Mouse (Mus musculus): ENCODE measurements around the gene Egfl7. TPM values are rescaled to one million over a fixed set of nuclear protein-coding genes. Genes with fewer than 3 reads are reported as not detected.

Egfl7 gene
- polyA plus RNA-seq, 1 experiment from 2014 or later = 120 TPM

DNA sequence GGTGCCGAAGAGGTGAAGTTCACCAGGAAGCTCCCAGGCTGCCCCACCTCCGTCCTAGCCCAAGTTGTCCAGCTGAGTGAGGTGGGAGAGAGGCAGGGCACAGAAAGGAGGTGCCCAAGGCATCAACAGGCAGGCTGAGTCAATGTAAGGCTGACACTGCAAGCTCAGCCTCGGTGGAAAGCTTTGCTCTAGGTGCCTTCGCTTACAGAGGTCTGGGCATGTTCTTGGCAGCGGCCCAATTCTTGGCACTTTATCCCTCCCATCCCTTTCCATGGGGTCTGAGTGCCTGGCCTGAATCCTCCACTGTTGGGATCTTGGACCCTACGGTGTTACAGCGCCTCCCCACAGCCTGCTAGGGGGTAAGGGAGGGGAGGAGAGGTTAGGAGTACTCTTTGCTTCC, 2.9 kb downstream of the Egfl7 start:
- Histone ChIP-seq H3K27me3 (replicated peaks) (peaks cover 13% of the 10 kb centered on the region), H3K9me3 (replicated peaks) (no peaks in the 10 kb centered on the region), H3K9ac (no peak overlapping the region), H3K36me3 (no peaks in the 10 kb centered on the region), H3K4me3 (no peak overlapping the region), H3K4me1 (peaks cover 72% of the 10 kb centered on the region), H3K4me2 (no peak overlapping the region), H3K27ac (peak overlapping the region; percentile 73; the same call in 1 of the 2 replicates)
- 73% methylated on average over 7 of the region's 7 CpGs for WGBS (ENCODE audit: insufficient replicate concordance)
- ATAC-seq = no peak

DNA sequence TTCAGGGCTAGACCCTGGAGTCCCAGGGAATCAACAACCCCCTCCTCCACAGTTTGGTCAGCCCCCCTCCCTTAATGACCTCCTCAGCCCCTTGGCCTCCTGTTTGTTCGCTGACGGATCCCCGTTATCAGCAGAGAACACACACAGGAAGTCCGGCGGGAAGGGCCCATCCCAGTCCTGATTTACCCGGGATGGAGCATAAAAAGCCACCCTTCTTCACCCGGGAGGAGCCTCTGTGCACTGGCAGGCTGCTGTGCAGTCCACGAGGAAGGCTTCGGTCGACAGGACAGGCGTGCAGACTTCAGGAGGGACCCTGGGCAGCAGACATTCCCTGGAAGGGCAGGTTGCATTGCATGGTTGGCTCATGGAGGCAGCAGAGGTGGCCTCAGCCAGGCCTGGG, 3.8 kb downstream of the Egfl7 start:
- Histone ChIP-seq H3K9ac (peak overlapping the region; percentile 58), H3K27ac (peak overlapping the region; percentile 73), H3K36me3 (peaks cover 2% of the 10 kb centered on the region; the same call in 1 of the 2 replicates), H3K4me2 (peak overlapping the region; percentile 35), H3K9me3 (replicated peaks) (no peaks in the 10 kb centered on the region), H3K27me3 (replicated peaks) (peaks cover 13% of the 10 kb centered on the region), H3K4me3 (peak overlapping the region; percentile 43), H3K4me1 (peaks cover 72% of the 10 kb centered on the region)
- no peak for ATAC-seq
- WGBS (ENCODE audit: insufficient replicate concordance) = 6% methylated on average over 11 of the region's 11 CpGs

DNA sequence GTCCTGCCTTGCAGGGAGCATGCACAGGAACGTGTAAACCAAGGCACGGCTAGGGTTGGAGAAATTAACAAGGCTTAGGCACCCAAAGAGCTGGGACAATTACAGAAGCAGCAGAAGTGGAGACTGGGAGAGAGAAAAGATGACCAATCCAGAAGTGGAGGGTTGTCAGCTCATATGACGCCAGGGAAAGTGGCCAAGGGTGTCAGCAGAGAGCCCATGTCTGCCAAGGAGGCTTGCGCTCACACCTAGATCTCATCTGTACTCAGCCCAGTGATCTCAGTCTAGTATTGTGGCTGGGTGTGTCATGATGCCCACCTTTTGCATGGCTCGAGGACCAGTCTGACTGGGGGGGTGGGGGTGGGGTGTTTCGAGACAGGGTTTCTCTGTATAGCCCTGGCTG, 5.9 kb downstream of the Egfl7 start:
- no peaks in the 10 kb centered on the region for H3K9me3 ChIP-seq (replicated peaks)
- peaks cover 13% of the 10 kb centered on the region for H3K27me3 ChIP-seq (replicated peaks)
- no peak for ATAC-seq
- H3K4me2 ChIP-seq = peak overlapping the region; percentile 81
- peaks cover 21% of the 10 kb centered on the region for H3K36me3 ChIP-seq
- WGBS (ENCODE audit: insufficient replicate concordance) = 33% methylated on average over 6 of the region's 6 CpGs
- peak overlapping the region; percentile 65 for H3K4me3 ChIP-seq
- peak overlapping the region; percentile 74 for H3K27ac ChIP-seq
- H3K9ac ChIP-seq = peak overlapping the region; percentile 45; the same call in 1 of the 2 replicates
- peaks cover 61% of the 10 kb centered on the region for H3K4me1 ChIP-seq

DNA sequence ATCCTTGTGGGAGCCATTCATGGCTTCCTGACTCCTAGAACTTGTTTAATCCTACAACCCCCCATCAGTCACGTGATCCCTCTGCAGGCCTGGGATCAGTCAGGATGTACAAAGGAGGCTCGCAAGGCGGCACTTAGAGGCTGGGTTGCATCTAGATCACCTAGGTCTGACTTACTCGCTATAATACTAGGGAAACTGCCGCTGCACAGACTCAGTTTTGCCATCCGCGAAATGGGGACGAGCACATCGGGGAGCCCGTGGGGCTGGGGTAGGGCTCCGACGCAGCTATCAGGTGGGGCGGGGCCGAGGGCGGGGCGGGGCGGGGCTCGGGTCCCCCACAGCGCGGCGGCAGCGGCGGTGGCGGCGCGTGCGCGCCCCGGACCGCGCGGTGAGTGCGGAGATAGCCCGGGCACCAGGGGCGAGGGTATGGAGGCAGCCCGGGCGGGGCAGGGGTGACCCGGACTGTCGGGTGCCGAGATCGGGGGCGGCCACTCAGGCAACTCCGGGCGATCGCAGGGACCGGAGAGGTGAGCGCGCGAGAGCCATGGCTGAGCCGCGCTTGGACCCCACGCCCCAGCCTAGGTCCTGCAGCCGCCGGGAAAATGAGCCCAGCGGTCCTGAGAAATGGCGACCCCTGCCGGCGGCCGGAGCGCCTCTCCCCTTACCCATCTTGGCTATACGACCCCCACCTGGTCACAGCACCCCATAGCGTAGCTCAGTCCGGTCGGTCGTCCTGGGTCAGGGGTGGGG, 6.7 kb downstream of the Egfl7 start, which contains the start of gene Gm20532:
Gene Gm20532 (plus strand): TSS at position 346 of the 750 bp plus-strand sequence.
- WGBS (ENCODE audit: insufficient replicate concordance) = under 1% methylated on average over 64 of the region's 65 CpGs
- peak within 1 kb of the TSS; percentile 74 for H3K27ac ChIP-seq
- peak within 1 kb of the TSS; percentile 65 for H3K4me3 ChIP-seq
- H3K9ac ChIP-seq = peak within 1 kb of the TSS; percentile 65
- peak; percentile 63 for ATAC-seq
- peak within 1 kb of the TSS; percentile 81 for H3K4me2 ChIP-seq
- H3K27me3 ChIP-seq (replicated peaks) = peaks cover 13% of the 10 kb centered on the region
- no peaks in the 10 kb centered on the region for H3K9me3 ChIP-seq (replicated peaks)
- peaks cover 61% of the 10 kb centered on the region for H3K4me1 ChIP-seq
- H3K36me3 ChIP-seq = peaks cover 28% of the 10 kb centered on the region

DNA sequence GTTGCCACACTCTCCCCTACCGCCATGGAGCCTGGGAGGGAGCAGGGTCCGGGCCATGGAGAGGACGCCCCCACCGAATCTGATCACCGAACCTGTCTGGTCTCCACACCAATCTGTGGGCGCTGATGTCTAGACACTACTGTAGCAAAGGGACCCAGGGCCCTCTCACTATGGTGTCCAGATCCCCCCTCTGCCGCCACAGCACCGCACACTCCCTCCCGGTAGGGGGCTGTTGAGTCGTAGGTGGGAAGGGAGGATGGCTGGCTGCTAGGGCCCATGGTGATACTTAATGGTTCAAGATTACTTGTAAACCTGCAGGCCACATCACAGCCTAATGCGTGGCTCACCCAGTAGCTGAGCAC, 7.2 kb downstream of the Egfl7 start:
- Histone ChIP-seq H3K36me3 (peaks cover 34% of the 10 kb centered on the region), H3K4me3 (peak overlapping the region; percentile 65), H3K4me2 (peak overlapping the region; percentile 81), H3K27ac (peak overlapping the region; percentile 74), H3K9me3 (replicated peaks) (no peaks in the 10 kb centered on the region), H3K9ac (peak overlapping the region; percentile 65), H3K4me1 (peaks cover 59% of the 10 kb centered on the region), H3K27me3 (replicated peaks) (peaks cover 13% of the 10 kb centered on the region)
- WGBS (ENCODE audit: insufficient replicate concordance) = 2% methylated on average over 11 of the region's 11 CpGs
- ATAC-seq = peak; percentile 45

DNA sequence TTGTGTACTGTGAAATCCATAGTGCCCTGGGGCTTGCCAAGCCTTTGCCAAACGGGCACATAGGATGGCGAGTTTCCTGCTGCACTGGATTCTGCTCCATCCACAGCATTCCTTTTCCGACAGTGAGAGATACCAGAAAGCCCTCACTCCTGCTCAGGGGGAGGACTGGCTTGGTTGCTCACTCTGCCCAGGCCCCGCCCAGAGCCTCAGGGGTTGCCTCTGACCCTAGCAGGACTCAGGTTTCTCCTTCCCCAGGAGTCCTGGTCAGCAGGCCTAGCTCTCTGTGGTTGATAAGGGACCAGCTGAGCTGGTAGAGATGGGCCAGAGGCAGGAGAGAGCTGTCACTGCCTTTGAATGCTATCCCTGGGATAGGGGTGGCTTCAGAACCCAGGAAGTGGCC, 8.8 kb downstream of the Egfl7 start:
- WGBS (ENCODE audit: insufficient replicate concordance) = 59% methylated on average over 4 of the region's 4 CpGs
- Histone ChIP-seq H3K9ac (no peak overlapping the region), H3K4me2 (peak overlapping the region; percentile 81), H3K27me3 (replicated peaks) (peaks cover 7% of the 10 kb centered on the region), H3K27ac (peak overlapping the region; percentile 38; the same call in 1 of the 2 replicates), H3K36me3 (peaks cover 49% of the 10 kb centered on the region), H3K4me3 (no peak overlapping the region), H3K9me3 (replicated peaks) (no peaks in the 10 kb centered on the region), H3K4me1 (peaks cover 45% of the 10 kb centered on the region)
- no peak for ATAC-seq

DNA sequence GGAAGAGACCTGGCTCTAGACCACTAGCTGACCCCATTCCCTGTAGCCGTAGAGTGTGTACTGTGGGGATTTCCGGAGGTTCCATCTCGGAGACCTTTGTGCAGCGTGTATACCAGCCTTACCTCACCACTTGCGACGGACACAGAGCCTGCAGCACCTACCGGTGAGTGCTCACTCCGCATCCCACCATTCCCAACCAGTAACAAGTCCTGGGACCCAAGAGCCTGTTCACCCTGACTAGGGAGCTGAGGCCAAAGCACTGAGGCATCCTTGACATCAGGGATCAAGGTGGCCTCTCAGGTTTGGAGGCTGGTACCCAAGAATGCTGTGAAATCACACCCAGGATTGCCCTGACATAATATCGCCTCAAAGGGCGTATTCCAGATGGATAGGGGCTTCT, 9.5 kb downstream of the Egfl7 start:
- ATAC-seq = no peak
- Histone ChIP-seq H3K4me1 (peaks cover 38% of the 10 kb centered on the region), H3K36me3 (peaks cover 52% of the 10 kb centered on the region), H3K4me3 (no peak overlapping the region), H3K9me3 (replicated peaks) (no peaks in the 10 kb centered on the region), H3K27ac (no peak overlapping the region), H3K9ac (no peak overlapping the region), H3K4me2 (no peak overlapping the region), H3K27me3 (replicated peaks) (peaks cover under 1% of the 10 kb centered on the region)
- 80% methylated on average over 10 of the region's 10 CpGs for WGBS (ENCODE audit: insufficient replicate concordance)

DNA sequence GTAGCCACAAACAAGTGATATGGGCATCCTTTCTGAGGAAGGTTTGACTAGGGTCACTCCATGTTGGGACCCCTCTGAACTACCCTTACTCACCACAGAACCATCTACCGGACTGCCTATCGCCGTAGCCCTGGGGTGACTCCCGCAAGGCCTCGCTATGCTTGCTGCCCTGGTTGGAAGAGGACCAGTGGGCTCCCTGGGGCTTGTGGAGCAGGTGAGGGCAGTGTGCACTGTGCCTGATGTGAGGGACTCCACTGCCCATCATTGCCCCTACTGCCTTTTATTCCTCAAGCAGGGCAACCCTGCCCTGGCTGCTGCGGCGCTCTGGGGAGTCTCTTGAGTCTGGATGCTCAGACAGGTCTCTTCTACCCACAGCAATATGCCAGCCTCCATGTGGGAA, 10.5 kb downstream of the Egfl7 start:
- Histone ChIP-seq H3K4me3 (no peak overlapping the region), H3K36me3 (peaks cover 61% of the 10 kb centered on the region), H3K4me1 (peaks cover 40% of the 10 kb centered on the region), H3K9ac (0 out of 2 replicates have a peak overlapping the region, but pooled peaks have one; percentile 15), H3K9me3 (replicated peaks) (no peaks in the 10 kb centered on the region), H3K27me3 (replicated peaks) (no peaks in the 10 kb centered on the region; the same call in 1 of the 2 replicates), H3K27ac (no peak overlapping the region), H3K4me2 (no peak overlapping the region)
- ATAC-seq = no peak
- WGBS (ENCODE audit: insufficient replicate concordance) = 95% methylated on average over 7 of the region's 7 CpGs

DNA sequence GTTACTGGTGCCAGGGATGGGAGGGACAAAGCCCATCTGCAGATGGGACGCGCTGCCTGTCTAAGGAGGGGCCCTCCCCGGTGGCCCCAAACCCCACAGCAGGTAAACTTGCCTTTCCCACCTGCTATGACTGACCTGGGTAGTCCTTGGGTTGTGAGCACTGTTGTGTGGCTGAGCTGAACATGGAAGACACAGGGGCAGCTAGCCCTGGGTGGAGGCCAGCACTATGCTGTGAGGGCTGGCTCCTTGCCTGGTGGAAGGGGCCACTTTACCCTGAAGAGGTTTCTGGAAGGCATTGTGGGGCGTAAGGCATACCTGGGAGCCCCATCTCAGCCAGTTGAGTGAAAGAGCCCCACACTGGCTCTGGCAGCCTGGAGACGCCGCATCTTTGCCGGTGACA, 11.1 kb downstream of the Egfl7 start:
- peak overlapping the region; percentile 12; the same call in 1 of the 2 replicates for H3K9ac ChIP-seq
- peaks cover 39% of the 10 kb centered on the region for H3K4me1 ChIP-seq
- H3K4me3 ChIP-seq = no peak overlapping the region
- 85% methylated on average over 7 of the region's 7 CpGs for WGBS (ENCODE audit: insufficient replicate concordance)
- H3K4me2 ChIP-seq = no peak overlapping the region
- no peaks in the 10 kb centered on the region for H3K27me3 ChIP-seq (replicated peaks)
- no peak overlapping the region for H3K27ac ChIP-seq
- H3K9me3 ChIP-seq (replicated peaks) = no peaks in the 10 kb centered on the region
- peaks cover 62% of the 10 kb centered on the region for H3K36me3 ChIP-seq
- no peak for ATAC-seq

DNA sequence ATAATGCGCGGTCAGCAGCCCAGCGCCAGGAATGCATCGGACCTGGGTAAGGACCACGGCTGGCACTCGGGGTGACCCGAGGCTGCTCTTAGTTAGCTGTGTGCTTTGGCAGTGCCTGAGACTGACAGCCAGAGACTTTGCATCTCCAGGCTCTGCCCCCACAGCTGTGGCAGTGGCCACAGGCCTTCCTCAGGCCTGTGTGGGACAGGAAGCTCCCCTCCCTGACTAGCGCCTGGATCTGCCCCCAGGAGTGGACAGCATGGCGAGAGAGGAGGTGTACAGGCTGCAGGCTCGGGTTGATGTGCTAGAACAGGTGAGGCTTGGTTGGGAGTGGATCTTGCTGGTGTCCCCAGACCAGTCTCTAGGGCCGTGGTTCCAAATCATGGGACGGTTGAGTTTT, 11.6 kb downstream of the Egfl7 start:
- ATAC-seq = no peak
- peaks cover 62% of the 10 kb centered on the region for H3K36me3 ChIP-seq
- H3K4me3 ChIP-seq = no peak overlapping the region
- H3K4me2 ChIP-seq = no peak overlapping the region
- no peak overlapping the region for H3K9ac ChIP-seq
- no peak overlapping the region for H3K27ac ChIP-seq
- no peaks in the 10 kb centered on the region for H3K9me3 ChIP-seq (replicated peaks)
- 76% methylated on average over 12 of the region's 12 CpGs for WGBS (ENCODE audit: insufficient replicate concordance)
- no peaks in the 10 kb centered on the region for H3K27me3 ChIP-seq (replicated peaks)
- H3K4me1 ChIP-seq = peaks cover 38% of the 10 kb centered on the region

DNA sequence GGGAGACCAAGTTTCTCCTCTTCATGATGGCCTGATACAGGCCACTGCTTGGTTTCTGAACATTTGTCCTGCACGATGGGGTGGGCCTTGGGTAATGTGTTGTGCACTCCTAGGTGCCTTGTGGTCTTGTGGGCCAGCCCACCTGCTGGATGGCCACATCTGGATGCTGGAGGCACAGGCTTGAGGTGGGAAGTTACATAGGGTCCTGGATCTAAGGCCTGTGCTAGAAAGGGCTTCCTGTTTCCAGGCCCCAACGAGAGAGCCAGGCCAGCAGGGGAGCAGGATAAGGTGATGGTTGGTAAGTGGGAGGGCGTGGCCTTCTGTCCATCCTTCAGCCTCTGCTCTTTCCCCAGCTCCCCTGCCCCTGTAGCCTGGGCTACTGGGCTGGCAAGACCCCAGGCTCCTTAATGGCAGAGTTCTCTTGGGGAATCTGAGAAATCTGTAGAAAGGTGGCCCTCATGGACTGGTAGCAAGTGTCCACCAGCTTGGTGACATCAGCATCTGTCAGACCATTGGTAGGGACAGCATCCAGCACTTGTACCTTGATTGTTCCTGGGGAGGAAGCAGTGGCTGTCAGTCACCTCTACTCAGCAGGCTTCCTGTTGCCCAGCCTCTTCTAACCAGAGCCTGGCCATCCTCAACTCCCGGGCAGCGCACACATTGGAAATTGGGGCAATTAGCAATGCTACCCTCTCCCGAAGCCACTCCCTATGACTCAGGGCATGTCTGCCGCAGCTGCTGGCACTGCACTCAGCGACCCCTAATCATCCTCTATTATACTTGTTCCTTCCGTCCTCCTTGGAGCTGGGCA, 13.6 kb downstream of the Egfl7 start:
- Histone ChIP-seq H3K4me1 (peaks cover 19% of the 10 kb centered on the region), H3K4me3 (no peak overlapping the region), H3K9ac (no peak overlapping the region), H3K27me3 (replicated peaks) (no peaks in the 10 kb centered on the region), H3K36me3 (peaks cover 62% of the 10 kb centered on the region), H3K9me3 (replicated peaks) (no peaks in the 10 kb centered on the region), H3K27ac (no peak overlapping the region), H3K4me2 (no peak overlapping the region)
- 57% methylated on average over 9 of the region's 9 CpGs for WGBS (ENCODE audit: insufficient replicate concordance)
- no peak for ATAC-seq

DNA sequence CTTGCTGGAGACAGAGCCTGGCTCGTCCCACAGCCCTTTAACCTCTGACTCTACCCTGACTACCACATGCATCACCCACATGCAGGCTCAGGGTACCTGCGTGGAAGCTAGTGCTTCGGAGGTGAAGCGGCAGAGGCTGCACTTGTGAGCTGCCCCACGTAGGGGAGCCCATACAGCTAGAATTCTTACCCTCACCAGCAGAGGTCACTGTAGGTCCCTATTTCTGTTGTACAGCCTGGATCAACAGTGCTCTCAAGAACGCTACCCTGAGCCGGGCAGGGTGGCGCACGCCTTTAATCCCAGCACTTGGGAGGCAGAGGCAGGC, 14.2 kb downstream of the Egfl7 start:
- Histone ChIP-seq H3K9ac (no peak overlapping the region), H3K36me3 (peaks cover 56% of the 10 kb centered on the region), H3K9me3 (replicated peaks) (no peaks in the 10 kb centered on the region), H3K4me1 (peaks cover 13% of the 10 kb centered on the region), H3K27ac (no peak overlapping the region), H3K4me3 (no peak overlapping the region), H3K27me3 (replicated peaks) (no peaks in the 10 kb centered on the region), H3K4me2 (no peak overlapping the region)
- WGBS (ENCODE audit: insufficient replicate concordance) = 42% methylated on average over 9 of the region's 9 CpGs
- ATAC-seq = peak; percentile 54

Data from liver, embryonic 12.5 days (tissue).